Mouse (Mus musculus): ENCODE results near the gene Npff. TPM values are rescaled to one million over a fixed set of nuclear protein-coding genes. Genes with fewer than 3 reads are reported as not detected.

The Npff gene
- polyA plus RNA-seq, 1 experiment from 2014 or later, result 1.6 TPM

- Histone ChIP-seq H3K27me3 (ENCODE audit: control insufficient read depth, insufficient read depth, low read length) (no peaks in the 10 kb centered on the region), H3K9ac (ENCODE audit: low read length) (peak within 1 kb of the TSS; percentile 85), H3K4me3 (ENCODE audit: low read depth, low read length) (peak within 1 kb of the TSS; percentile 66), H3K9me3 (ENCODE audit: control insufficient read depth, low read length) (no peaks in the 10 kb centered on the region), H3K27ac (replicated peaks; ENCODE audit: low read depth, low read length) (peak within 1 kb of the TSS; percentile 97), H3K4me1 (ENCODE audit: control insufficient read depth, insufficient read depth, low read length) (peaks cover 3% of the 10 kb centered on the region; the same call in 1 of the 2 replicates), H3K36me3 (ENCODE audit: control insufficient read depth, insufficient read depth, low read length) (peaks cover 11% of the 10 kb centered on the region), H3K4me2 (ENCODE audit: low read depth, severe bottlenecking) (peak within 1 kb of the TSS; percentile 63)
- DNase-seq (ENCODE audit: low spot score), result peak; percentile 99
- ATAC-seq (ENCODE audit: insufficient number of reproducible peaks, low FRiP score, low TSS enrichment, low read depth), result peak; percentile 89
- WGBS, result under 1% methylated on average over 60 of the region's 60 CpGs
Measured at GRCm38 (mm10) chr15:102517976-102518858, 6.5 kb downstream of the Npff start, which contains the start of gene Tarbp2. Gene Tarbp2, plus strand, starts transcription at chr15:102518192.

GRCm38 (mm10) chr15:102517631-102517975, 7.1 kb downstream of the Npff start:
- Histone ChIP-seq H3K4me2 (ENCODE audit: low read depth, severe bottlenecking) (peak overlapping the region; percentile 53), H3K27ac (replicated peaks; ENCODE audit: low read depth, low read length) (no peak overlapping the region), H3K4me3 (ENCODE audit: low read depth, low read length) (peak overlapping the region; percentile 66), H3K27me3 (ENCODE audit: control insufficient read depth, insufficient read depth, low read length) (no peaks in the 10 kb centered on the region), H3K9ac (ENCODE audit: low read length) (no peak overlapping the region), H3K9me3 (ENCODE audit: control insufficient read depth, low read length) (no peaks in the 10 kb centered on the region), H3K4me1 (ENCODE audit: control insufficient read depth, insufficient read depth, low read length) (peaks cover 3% of the 10 kb centered on the region), H3K36me3 (ENCODE audit: control insufficient read depth, insufficient read depth, low read length) (peaks cover 11% of the 10 kb centered on the region)
- ATAC-seq (ENCODE audit: insufficient number of reproducible peaks, low FRiP score, low TSS enrichment, low read depth) (no peak), DNase-seq (ENCODE audit: low spot score) (no peak)
- WGBS, result under 1% methylated on average over 10 of the region's 10 CpGs

- H3K27ac ChIP-seq (replicated peaks; ENCODE audit: low read depth, low read length), result peak within 1 kb of the TSS; percentile 60; the same call in 1 of the 2 replicates
- H3K27me3 ChIP-seq (ENCODE audit: control insufficient read depth, insufficient read depth, low read length), result no peaks in the 10 kb centered on the region
- 0 out of 2 replicates have a peak, but pooled peaks have one; percentile 2 for ATAC-seq (ENCODE audit: insufficient number of reproducible peaks, low FRiP score, low TSS enrichment, low read depth)
- DNase-seq (ENCODE audit: low spot score), result peak; percentile 85
- H3K4me1 ChIP-seq (ENCODE audit: control insufficient read depth, insufficient read depth, low read length), result peaks cover 10% of the 10 kb centered on the region
- peak within 1 kb of the TSS; percentile 66 for H3K4me3 ChIP-seq (ENCODE audit: low read depth, low read length)
- H3K36me3 ChIP-seq (ENCODE audit: control insufficient read depth, insufficient read depth, low read length), result peaks cover 4% of the 10 kb centered on the region
- peak within 1 kb of the TSS; percentile 85 for H3K9ac ChIP-seq (ENCODE audit: low read length)
- under 1% methylated on average over 41 of the region's 43 CpGs for WGBS
- H3K9me3 ChIP-seq (ENCODE audit: control insufficient read depth, low read length), result no peaks in the 10 kb centered on the region
- H3K4me2 ChIP-seq (ENCODE audit: low read depth, severe bottlenecking), result peak within 1 kb of the TSS; percentile 63
Measured at GRCm38 (mm10) chr15:102516728-102517404, 7.9 kb downstream of the Npff start, which contains the start of gene Map3k12. Gene Map3k12, minus strand, starts transcription at chr15:102517064.

GRCm38 (mm10) chr15:102516293-102516692, 8.4 kb downstream of the Npff start:
- peaks cover 16% of the 10 kb centered on the region for H3K4me1 ChIP-seq (ENCODE audit: control insufficient read depth, insufficient read depth, low read length)
- no peak for ATAC-seq (ENCODE audit: insufficient number of reproducible peaks, low FRiP score, low TSS enrichment, low read depth)

DNA sequence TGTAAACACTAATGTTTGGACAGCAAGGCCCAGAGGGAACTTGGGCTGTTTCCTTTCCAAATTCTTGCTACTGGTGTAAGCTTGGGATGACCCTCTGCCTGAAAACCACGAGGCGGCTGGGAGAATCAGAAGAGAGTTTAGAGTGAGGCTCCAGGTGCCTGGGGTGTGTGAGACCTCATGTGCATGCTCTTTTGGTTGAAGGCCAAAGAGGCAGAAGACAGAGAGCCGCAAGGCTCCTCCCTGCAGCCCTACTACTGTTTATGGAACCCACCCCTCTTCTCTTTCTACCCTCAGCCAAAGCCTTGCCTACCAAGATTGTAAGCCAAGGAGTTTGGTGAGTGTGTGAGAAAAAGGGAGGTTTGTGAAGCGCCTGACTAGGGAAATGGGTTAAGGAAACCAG, 9.0 kb downstream of the Npff start:
- H3K9me3 ChIP-seq (ENCODE audit: control insufficient read depth, low read length), result no peaks in the 10 kb centered on the region
- no peak overlapping the region for H3K27ac ChIP-seq (replicated peaks; ENCODE audit: low read depth, low read length)
- H3K36me3 ChIP-seq (ENCODE audit: control insufficient read depth, insufficient read depth, low read length), result no peaks in the 10 kb centered on the region; the same call in 1 of the 2 replicates
- DNase-seq (ENCODE audit: low spot score) (no peak), ATAC-seq (ENCODE audit: insufficient number of reproducible peaks, low FRiP score, low TSS enrichment, low read depth) (no peak)
- no peak overlapping the region; the same call in 1 of the 2 replicates for H3K9ac ChIP-seq (ENCODE audit: low read length)
- peaks cover 21% of the 10 kb centered on the region for H3K4me1 ChIP-seq (ENCODE audit: control insufficient read depth, insufficient read depth, low read length)
- H3K4me3 ChIP-seq (ENCODE audit: low read depth, low read length), result peak overlapping the region; percentile 66
- no peaks in the 10 kb centered on the region for H3K27me3 ChIP-seq (ENCODE audit: control insufficient read depth, insufficient read depth, low read length)
- peak overlapping the region; percentile 53 for H3K4me2 ChIP-seq (ENCODE audit: low read depth, severe bottlenecking)
- WGBS, result 49% methylated on average over 4 of the region's 4 CpGs

More at GRCm38 (mm10) chr15:102516293-102516692, 8.4 kb downstream of the Npff start:
- H3K27me3 ChIP-seq (ENCODE audit: control insufficient read depth, insufficient read depth, low read length), result no peaks in the 10 kb centered on the region
- peak overlapping the region; percentile 53 for H3K4me2 ChIP-seq (ENCODE audit: low read depth, severe bottlenecking)
- 0% methylated on average over 12 of the region's 12 CpGs for WGBS
- H3K27ac ChIP-seq (replicated peaks; ENCODE audit: low read depth, low read length), result peak overlapping the region; percentile 60; the same call in 1 of the 2 replicates
- H3K9ac ChIP-seq (ENCODE audit: low read length), result peak overlapping the region; percentile 75
- no peaks in the 10 kb centered on the region for H3K9me3 ChIP-seq (ENCODE audit: control insufficient read depth, low read length)
- no peaks in the 10 kb centered on the region; the same call in 1 of the 2 replicates for H3K36me3 ChIP-seq (ENCODE audit: control insufficient read depth, insufficient read depth, low read length)
- DNase-seq (ENCODE audit: low spot score), result no peak
- H3K4me3 ChIP-seq (ENCODE audit: low read depth, low read length), result peak overlapping the region; percentile 66

DNA sequence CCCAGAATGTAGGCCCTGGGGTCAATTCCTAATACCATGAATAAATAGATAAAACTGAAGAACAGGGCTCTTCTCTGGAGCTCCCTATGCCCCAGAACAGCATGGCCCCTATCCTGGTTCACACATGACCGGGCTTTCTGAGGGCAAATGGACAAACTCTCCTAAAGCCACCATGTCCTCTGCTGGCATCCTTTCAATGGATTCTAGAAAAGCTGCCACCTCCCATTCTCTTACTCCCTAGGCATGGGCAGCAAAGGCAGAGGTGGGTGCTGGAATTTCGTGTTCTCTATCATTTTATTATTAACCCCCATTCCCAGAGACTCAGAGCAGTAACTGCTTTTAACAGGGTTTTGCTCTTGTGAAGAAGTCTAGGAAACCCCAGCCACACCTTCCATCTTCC, 9.5 kb downstream of the Npff start:
- no peak overlapping the region for H3K9ac ChIP-seq (ENCODE audit: low read length)
- no peaks in the 10 kb centered on the region for H3K9me3 ChIP-seq (ENCODE audit: control insufficient read depth, low read length)
- no peaks in the 10 kb centered on the region for H3K36me3 ChIP-seq (ENCODE audit: control insufficient read depth, insufficient read depth, low read length)
- ATAC-seq (ENCODE audit: insufficient number of reproducible peaks, low FRiP score, low TSS enrichment, low read depth), result no peak
- peaks cover 25% of the 10 kb centered on the region for H3K4me1 ChIP-seq (ENCODE audit: control insufficient read depth, insufficient read depth, low read length)
- H3K27ac ChIP-seq (replicated peaks; ENCODE audit: low read depth, low read length), result no peak overlapping the region
- WGBS, result 91% methylated on average over 2 of the region's 2 CpGs
- 0 out of 2 replicates have a peak overlapping the region, but pooled peaks have one; percentile 66 for H3K4me3 ChIP-seq (ENCODE audit: low read depth, low read length)
- H3K27me3 ChIP-seq (ENCODE audit: control insufficient read depth, insufficient read depth, low read length), result no peaks in the 10 kb centered on the region
- DNase-seq (ENCODE audit: low spot score), result no peak
- H3K4me2 ChIP-seq (ENCODE audit: low read depth, severe bottlenecking), result no peak overlapping the region; the same call in 1 of the 2 replicates

GRCm38 (mm10) chr15:102513004-102513403, 11.7 kb downstream of the Npff start:
- Histone ChIP-seq H3K27me3 (ENCODE audit: control insufficient read depth, insufficient read depth, low read length) (no peaks in the 10 kb centered on the region), H3K27ac (replicated peaks; ENCODE audit: low read depth, low read length) (no peak overlapping the region), H3K4me1 (ENCODE audit: control insufficient read depth, insufficient read depth, low read length) (peaks cover 28% of the 10 kb centered on the region), H3K4me3 (ENCODE audit: low read depth, low read length) (no peak overlapping the region), H3K36me3 (ENCODE audit: control insufficient read depth, insufficient read depth, low read length) (no peaks in the 10 kb centered on the region), H3K4me2 (ENCODE audit: low read depth, severe bottlenecking) (no peak overlapping the region), H3K9me3 (ENCODE audit: control insufficient read depth, low read length) (no peaks in the 10 kb centered on the region), H3K9ac (ENCODE audit: low read length) (no peak overlapping the region)
- ATAC-seq (ENCODE audit: insufficient number of reproducible peaks, low FRiP score, low TSS enrichment, low read depth) (no peak), DNase-seq (ENCODE audit: low spot score) (no peak)
- WGBS, result 70% methylated on average over 3 of the region's 3 CpGs

DNA sequence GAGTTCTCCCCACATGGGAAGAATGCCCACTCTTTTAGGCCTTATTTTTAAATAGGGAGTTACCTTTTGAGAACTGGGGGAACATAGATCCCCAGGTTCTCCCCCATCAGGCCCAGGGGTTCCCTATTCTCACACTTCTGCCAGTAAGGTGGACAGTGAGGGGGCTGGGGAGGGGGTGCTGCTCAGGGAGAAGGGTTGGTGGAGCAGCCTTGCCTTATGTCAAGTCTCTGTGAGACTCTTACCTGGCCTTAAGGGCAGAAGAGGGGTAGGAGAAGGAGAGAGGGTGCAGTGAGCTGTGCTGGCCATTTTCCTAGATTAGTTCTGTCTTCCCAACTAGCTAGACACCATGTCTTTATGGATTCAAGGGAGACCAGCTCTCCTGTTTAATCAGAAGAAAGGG, 12.3 kb downstream of the Npff start:
- H3K36me3 ChIP-seq (ENCODE audit: control insufficient read depth, insufficient read depth, low read length), result no peaks in the 10 kb centered on the region
- H3K9me3 ChIP-seq (ENCODE audit: control insufficient read depth, low read length), result no peaks in the 10 kb centered on the region
- H3K4me2 ChIP-seq (ENCODE audit: low read depth, severe bottlenecking), result no peak overlapping the region
- no peak for ATAC-seq (ENCODE audit: insufficient number of reproducible peaks, low FRiP score, low TSS enrichment, low read depth)
- no peak overlapping the region for H3K27ac ChIP-seq (replicated peaks; ENCODE audit: low read depth, low read length)
- DNase-seq (ENCODE audit: low spot score), result no peak
- no peaks in the 10 kb centered on the region for H3K27me3 ChIP-seq (ENCODE audit: control insufficient read depth, insufficient read depth, low read length)
- H3K9ac ChIP-seq (ENCODE audit: low read length), result no peak overlapping the region; the same call in 1 of the 2 replicates
- H3K4me3 ChIP-seq (ENCODE audit: low read depth, low read length), result no peak overlapping the region
- H3K4me1 ChIP-seq (ENCODE audit: control insufficient read depth, insufficient read depth, low read length), result peaks cover 28% of the 10 kb centered on the region
